Mouse (Mus musculus) kidney, embryonic 14.5 days (tissue): ENCODE results near the gene Gzmm. TPM values are rescaled to one million over a fixed set of nuclear protein-coding genes. Genes with fewer than 3 reads are reported as not detected.

Experiments used
- ATAC-seq: fragments of 200-750 bp; cut with Nextera tagmentation; 2 replicates; pipeline ENCODE4 v1.8.0; 2017; ENCODE audit warnings: moderate number of reproducible peaks, mild to moderate bottlenecking, moderate TSS enrichment, moderate library complexity; ENCODE audit not compliant: low FRiP score, low TSS enrichment
- H3K27ac ChIP-seq: fragments of 300-500 bp; sonication (generic); 2 replicates; pipeline ENCODE4 v1.5.1; 2014; ENCODE audit warnings: low read depth, mild to moderate bottlenecking, low read length, moderate library complexity, mixed read lengths
- H3K27me3 ChIP-seq: fragments of 300-500 bp; sonication (generic); 2 replicates; pipeline ENCODE4 v1.6.1; 2014; ENCODE audit warnings: mild to moderate bottlenecking, low read length; ENCODE audit not compliant: control insufficient read depth, insufficient read depth
- H3K36me3 ChIP-seq: fragments of 300-500 bp; sonication (generic); 2 replicates; pipeline ENCODE4 v1.6.1; 2014; ENCODE audit warnings: low read length, mixed read lengths; ENCODE audit not compliant: control insufficient read depth, insufficient read depth
- H3K4me1 ChIP-seq: fragments of 300-500 bp; sonication (generic); 2 replicates; pipeline ENCODE4 v1.6.1; 2014; ENCODE audit warnings: low read length, mixed read lengths; ENCODE audit not compliant: control insufficient read depth, insufficient read depth
- H3K4me2 ChIP-seq: fragments of 300-500 bp; sonication (generic); replicated peaks from 2 replicates; pipeline ENCODE4 v1.6.1; 2014; ENCODE audit warnings: low read depth, mild to moderate bottlenecking, low read length
- H3K4me3 ChIP-seq: fragments of 300-500 bp; sonication (generic); 2 replicates; pipeline ENCODE4 v1.5.1; 2014; ENCODE audit warnings: mild to moderate bottlenecking, low read length
- H3K9ac ChIP-seq: fragments of 300-500 bp; sonication (generic); 2 replicates; pipeline ENCODE4 v1.6.1; 2014; ENCODE audit warnings: low read depth, mild to moderate bottlenecking, low read length, moderate library complexity
- H3K9me3 ChIP-seq: fragments of 300-500 bp; sonication (generic); 2 replicates; pipeline ENCODE4 v1.6.1; 2016; ENCODE audit warnings: low read length; ENCODE audit not compliant: control insufficient read depth
- WGBS: fragments of 180-500 bp; shearing (Covaris S2); extraction: QIAGEN DNeasy Blood & Tissue Kit; methylation state at CpG from one replicate; pipeline ENCODE4 v1.1.7; 2014; 5-methylcytosine and 5-hydroxymethylcytosine counted together
- polyA plus RNA-seq: library from polyadenylated mRNA; unstranded; fragments of >200 nt; fragmentation: Nextera tagmentation; extraction: Ambion mirVana; gene quantifications from 2 replicates; pipeline ENCODE4 v1.2.1, GENCODE M21; 2014

Gzmm gene
- polyA plus RNA-seq = 0.54 and 0.61 TPM in 2 replicates

GRCm38 (mm10) chr10:79688720-79689119 is at the start of gene Gzmm:
Gene Gzmm, plus strand, starts transcription at chr10:79689020.
- H3K27me3 ChIP-seq = no peaks in the 10 kb centered on the region
- peaks cover 2% of the 10 kb centered on the region; the same call in 1 of the 2 replicates for H3K9me3 ChIP-seq
- peaks cover 55% of the 10 kb centered on the region for H3K36me3 ChIP-seq
- H3K4me2 ChIP-seq = no peak within 1 kb of the TSS
- H3K27ac ChIP-seq = no peak within 1 kb of the TSS
- peaks cover 8% of the 10 kb centered on the region for H3K4me1 ChIP-seq
- no peak for ATAC-seq
- no peak within 1 kb of the TSS for H3K4me3 ChIP-seq
- 71% methylated on average over 4 of the region's 4 CpGs for WGBS
- no peak within 1 kb of the TSS for H3K9ac ChIP-seq

GRCm38 (mm10) chr10:79645711-79646110 is 43.1 kb upstream of the Gzmm start, which contains the start of gene Odf3l2:
Gene Odf3l2, minus strand, starts transcription at chr10:79645738.
- no peak within 1 kb of the TSS for H3K4me2 ChIP-seq
- 50% methylated on average over 8 of the region's 8 CpGs for WGBS
- H3K9ac ChIP-seq = no peak within 1 kb of the TSS
- H3K27ac ChIP-seq = no peak within 1 kb of the TSS
- no peaks in the 10 kb centered on the region for H3K9me3 ChIP-seq
- H3K36me3 ChIP-seq = no peaks in the 10 kb centered on the region
- no peak for ATAC-seq
- no peaks in the 10 kb centered on the region for H3K27me3 ChIP-seq
- no peak within 1 kb of the TSS for H3K4me3 ChIP-seq
- no peaks in the 10 kb centered on the region for H3K4me1 ChIP-seq

DNA sequence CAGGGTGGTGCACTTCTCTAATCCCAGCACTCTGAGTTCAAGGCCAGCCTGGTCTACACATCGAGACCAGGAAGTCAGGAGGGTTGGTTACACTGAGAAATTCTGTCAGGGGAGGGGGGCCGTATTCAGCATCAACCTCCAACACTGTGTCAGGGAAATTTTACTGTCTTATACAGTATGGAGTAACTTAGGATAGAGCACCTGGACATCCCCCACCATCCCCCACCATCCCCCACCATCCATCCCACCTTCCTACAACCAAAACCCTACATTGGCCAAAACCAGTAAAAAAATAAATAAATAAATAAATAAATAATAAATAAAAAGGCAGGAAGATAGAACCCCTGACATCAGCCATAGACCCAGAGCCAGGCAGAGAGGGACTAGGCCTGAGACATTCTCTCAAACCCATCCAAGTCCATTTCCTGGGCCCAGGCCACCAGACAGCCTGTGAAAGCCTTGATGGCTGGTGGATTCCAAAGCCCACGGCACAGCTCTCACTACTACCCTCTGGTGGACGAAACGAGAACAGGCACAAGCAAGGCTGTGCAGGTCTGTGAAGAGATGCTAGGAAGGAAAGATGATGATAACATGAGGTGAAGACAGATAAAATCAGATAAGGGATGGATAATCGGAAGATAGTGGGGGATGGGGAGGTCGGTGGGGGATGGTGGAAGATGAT is 39.6 kb upstream of the Gzmm start:
- H3K9ac ChIP-seq = no peak overlapping the region
- no peak overlapping the region for H3K4me2 ChIP-seq
- peak; percentile 53 for ATAC-seq
- no peaks in the 10 kb centered on the region for H3K36me3 ChIP-seq
- WGBS = 28% methylated on average over 7 of the region's 7 CpGs
- no peak overlapping the region for H3K27ac ChIP-seq
- H3K27me3 ChIP-seq = no peaks in the 10 kb centered on the region
- no peaks in the 10 kb centered on the region for H3K4me1 ChIP-seq
- H3K9me3 ChIP-seq = no peaks in the 10 kb centered on the region
- H3K4me3 ChIP-seq = no peak overlapping the region

GRCm38 (mm10) chr10:79652789-79653188 is 36.0 kb upstream of the Gzmm start:
- Histone ChIP-seq H3K4me3 (no peak overlapping the region), H3K9me3 (no peaks in the 10 kb centered on the region), H3K4me2 (no peak overlapping the region), H3K9ac (no peak overlapping the region), H3K27me3 (no peaks in the 10 kb centered on the region), H3K4me1 (no peaks in the 10 kb centered on the region), H3K36me3 (no peaks in the 10 kb centered on the region), H3K27ac (no peak overlapping the region)
- ATAC-seq = no peak
- whole genome bisulfite sequencing = 87% methylated on average over 7 of the region's 7 CpGs

DNA sequence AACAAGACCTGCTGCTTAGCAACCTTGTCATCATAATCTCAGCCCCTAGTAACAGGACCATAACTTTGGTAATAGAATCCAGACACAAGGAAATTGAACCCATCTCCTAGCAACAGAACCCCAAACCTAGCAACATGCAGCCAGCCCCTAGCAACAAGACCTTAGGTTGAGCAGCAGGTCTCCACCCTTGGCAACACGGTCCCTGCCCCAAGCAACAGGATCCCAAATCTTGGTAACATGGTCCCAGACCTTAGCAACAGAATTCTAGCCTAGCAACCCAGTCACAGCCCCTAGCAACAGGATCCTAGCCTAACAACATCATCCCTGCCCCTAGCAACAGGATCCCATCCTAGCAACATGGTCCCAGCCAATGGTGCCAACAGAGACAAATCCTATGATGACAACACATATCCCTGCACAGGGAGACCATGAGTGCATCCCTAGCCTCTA is 33.8 kb upstream of the Gzmm start:
- H3K36me3 ChIP-seq = no peaks in the 10 kb centered on the region
- no peak for ATAC-seq
- WGBS = 40% methylated on average over 1 of the region's 1 CpGs

GRCm38 (mm10) chr10:79658829-79659228 is 30.0 kb upstream of the Gzmm start:
- 18% methylated on average over 4 of the region's 4 CpGs for WGBS
- no peak for ATAC-seq
- no peak overlapping the region for H3K4me3 ChIP-seq

More for the DNA sequence above, 33.8 kb upstream of the Gzmm start:
- Histone ChIP-seq H3K9ac (no peak overlapping the region), H3K4me3 (no peak overlapping the region), H3K4me2 (no peak overlapping the region), H3K9me3 (no peaks in the 10 kb centered on the region), H3K27me3 (no peaks in the 10 kb centered on the region), H3K27ac (no peak overlapping the region), H3K4me1 (no peaks in the 10 kb centered on the region)

GRCm38 (mm10) chr10:79660298-79660697 is 28.5 kb upstream of the Gzmm start:
- H3K9me3 ChIP-seq = no peaks in the 10 kb centered on the region
- no peak overlapping the region for H3K4me3 ChIP-seq
- no peaks in the 10 kb centered on the region for H3K36me3 ChIP-seq
- H3K4me1 ChIP-seq = 0 out of 2 replicates have a peak, but pooled peaks cover 4% of the 10 kb centered on the region
- no peaks in the 10 kb centered on the region for H3K27me3 ChIP-seq
- WGBS = 73% methylated on average over 2 of the region's 2 CpGs
- no peak overlapping the region for H3K4me2 ChIP-seq
- no peak overlapping the region for H3K9ac ChIP-seq
- no peak for ATAC-seq
- no peak overlapping the region for H3K27ac ChIP-seq

More at GRCm38 (mm10) chr10:79658829-79659228, 30.0 kb upstream of the Gzmm start:
- H3K9me3 ChIP-seq = no peaks in the 10 kb centered on the region
- H3K4me1 ChIP-seq = no peaks in the 10 kb centered on the region
- H3K4me2 ChIP-seq = no peak overlapping the region
- no peak overlapping the region for H3K9ac ChIP-seq
- H3K36me3 ChIP-seq = no peaks in the 10 kb centered on the region
- no peaks in the 10 kb centered on the region for H3K27me3 ChIP-seq
- no peak overlapping the region for H3K27ac ChIP-seq

GRCm38 (mm10) chr10:79661861-79662260 is 27.0 kb upstream of the Gzmm start:
- Histone ChIP-seq H3K27me3 (no peaks in the 10 kb centered on the region), H3K9ac (no peak overlapping the region), H3K4me3 (no peak overlapping the region), H3K27ac (0 out of 2 replicates have a peak overlapping the region, but pooled peaks have one; percentile 24), H3K4me1 (0 out of 2 replicates have a peak, but pooled peaks cover 4% of the 10 kb centered on the region), H3K36me3 (no peaks in the 10 kb centered on the region), H3K4me2 (no peak overlapping the region), H3K9me3 (no peaks in the 10 kb centered on the region)
- ATAC-seq = no peak
- WGBS = 58% methylated on average over 3 of the region's 3 CpGs

DNA sequence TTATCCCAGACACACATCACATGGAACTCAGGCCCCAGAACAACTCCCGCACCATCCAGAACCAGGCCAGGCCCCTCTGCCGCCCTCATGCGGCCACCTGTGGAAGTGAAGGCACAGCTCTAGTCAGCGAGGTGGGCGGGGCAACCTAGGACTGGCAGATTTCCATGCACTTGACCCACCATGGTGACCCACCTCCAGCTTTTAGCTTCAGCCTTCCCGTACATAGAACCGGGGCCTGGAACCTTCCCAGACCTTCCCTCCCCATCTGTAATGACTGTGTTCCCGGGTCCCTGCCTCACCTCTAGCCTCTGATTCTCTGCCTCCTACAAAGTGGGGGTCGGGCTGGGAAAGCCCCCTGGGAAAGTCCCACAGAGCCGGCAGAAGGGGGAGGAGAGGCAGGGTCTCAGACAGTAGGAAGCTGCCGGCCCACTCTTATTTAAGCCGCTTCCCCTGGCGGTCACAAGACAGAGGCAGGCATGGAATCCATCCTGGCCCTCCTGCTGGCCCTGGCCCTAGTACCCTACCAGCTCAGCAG is 24.6 kb upstream of the Gzmm start, which contains the start of gene Madcam1:
TSS of gene Madcam1 (plus strand) at position 429 of the 535 bp plus-strand sequence.
- ATAC-seq = peak; percentile 15; the same call in 1 of the 2 replicates
- no peak within 1 kb of the TSS for H3K9ac ChIP-seq
- H3K27ac ChIP-seq = no peak within 1 kb of the TSS
- no peaks in the 10 kb centered on the region for H3K36me3 ChIP-seq
- H3K9me3 ChIP-seq = no peaks in the 10 kb centered on the region
- H3K4me2 ChIP-seq = no peak within 1 kb of the TSS
- H3K4me3 ChIP-seq = no peak within 1 kb of the TSS
- no peaks in the 10 kb centered on the region for H3K27me3 ChIP-seq
- 11% methylated on average over 13 of the region's 13 CpGs for WGBS
- 0 out of 2 replicates have a peak, but pooled peaks cover 4% of the 10 kb centered on the region for H3K4me1 ChIP-seq
